Mouse (Mus musculus) midbrain, embryonic 10.5 days (tissue): Measurements from ENCODE around the gene Fnbp1. TPM values are rescaled to one million over a fixed set of nuclear protein-coding genes. Genes with fewer than 3 reads are reported as not detected.

Experiments used
- DNase-seq: peaks from one replicate; pipeline ENCODE4 v3.0.0-alpha.2; 2017; ENCODE audit warnings: low spot score
- H3K27ac ChIP-seq: fragments of 300-500 bp; sonication (generic); replicated peaks from 2 replicates; pipeline ENCODE4 v1.5.1; 2016; ENCODE audit warnings: mild to moderate bottlenecking
- H3K27me3 ChIP-seq: fragments of 300-500 bp; sonication (generic); 2 replicates; pipeline ENCODE4 v1.6.1; 2016; ENCODE audit warnings: low read depth, mild to moderate bottlenecking; ENCODE audit not compliant: poor library complexity, severe bottlenecking
- H3K36me3 ChIP-seq: fragments of 300-500 bp; sonication (generic); 2 replicates; pipeline ENCODE4 v1.6.1; 2016; ENCODE audit warnings: mild to moderate bottlenecking, moderate library complexity
- H3K4me1 ChIP-seq: fragments of 300-500 bp; sonication (generic); 2 replicates; pipeline ENCODE4 v1.6.1; 2016
- H3K4me3 ChIP-seq: fragments of 300-500 bp; sonication (generic); 2 replicates; pipeline ENCODE4 v1.5.1; 2016; ENCODE audit warnings: mild to moderate bottlenecking, moderate library complexity
- H3K9me3 ChIP-seq: fragments of 300-500 bp; sonication (generic); replicated peaks from 2 replicates; pipeline ENCODE4 v1.6.1; 2016; ENCODE audit warnings: mild to moderate bottlenecking
- WGBS: fragments of 180-500 bp; shearing (Covaris S2); methylation state at CpG from one replicate; pipeline ENCODE4 v1.1.7; 2016; 5-methylcytosine and 5-hydroxymethylcytosine counted together
- polyA plus RNA-seq: library from polyadenylated mRNA; unstranded; fragments of >200 nt; fragmentation: Nextera tagmentation; extraction: Ambion mirVana; gene quantifications from 2 replicates; pipeline ENCODE4 v1.2.1, GENCODE M21; 2016

The Fnbp1 gene
- polyA plus RNA-seq, 1 experiment from 2014 or later = 11.8 TPM

DNA sequence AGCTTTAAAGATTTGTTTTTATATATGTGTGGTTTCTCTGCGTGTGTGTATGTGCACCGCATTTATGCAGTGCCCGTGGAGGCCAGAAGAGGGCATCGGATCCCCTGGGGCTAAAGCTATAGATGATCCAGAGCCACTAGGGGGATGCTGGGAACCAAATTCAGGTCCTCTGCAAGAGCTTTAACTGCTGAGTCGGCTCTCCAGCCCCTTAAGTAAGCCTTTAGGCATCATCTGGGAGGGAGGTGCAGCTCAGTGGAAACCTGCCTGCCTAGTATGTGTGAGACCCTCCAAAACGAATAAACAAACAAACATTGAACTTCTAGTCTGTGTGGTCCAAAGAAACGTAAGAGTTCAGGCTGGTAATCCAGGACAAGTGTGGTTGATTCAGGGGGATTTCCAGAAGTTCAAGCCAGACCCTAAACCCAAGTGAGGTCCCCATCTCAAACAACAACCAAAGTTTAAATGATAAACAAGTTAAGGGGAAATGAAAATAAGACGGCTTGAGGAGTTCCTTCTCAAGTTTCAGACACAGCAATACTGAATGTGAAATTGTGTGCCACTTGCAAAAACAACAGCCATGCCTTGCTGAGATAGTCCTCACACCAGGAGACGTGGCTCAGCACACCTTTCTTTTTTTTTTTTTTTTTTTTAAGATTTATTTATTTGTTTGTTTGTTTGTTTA, 57.5 kb downstream of the Fnbp1 start:
- DNase-seq = no peak
- Histone ChIP-seq H3K27me3 (no peaks in the 10 kb centered on the region), H3K27ac (no peak overlapping the region), H3K4me1 (peaks cover 29% of the 10 kb centered on the region), H3K4me3 (no peak overlapping the region), H3K9me3 (peaks cover 6% of the 10 kb centered on the region), H3K36me3 (peaks cover 24% of the 10 kb centered on the region)
- 95% methylated on average over 9 of the region's 9 CpGs for WGBS

DNA sequence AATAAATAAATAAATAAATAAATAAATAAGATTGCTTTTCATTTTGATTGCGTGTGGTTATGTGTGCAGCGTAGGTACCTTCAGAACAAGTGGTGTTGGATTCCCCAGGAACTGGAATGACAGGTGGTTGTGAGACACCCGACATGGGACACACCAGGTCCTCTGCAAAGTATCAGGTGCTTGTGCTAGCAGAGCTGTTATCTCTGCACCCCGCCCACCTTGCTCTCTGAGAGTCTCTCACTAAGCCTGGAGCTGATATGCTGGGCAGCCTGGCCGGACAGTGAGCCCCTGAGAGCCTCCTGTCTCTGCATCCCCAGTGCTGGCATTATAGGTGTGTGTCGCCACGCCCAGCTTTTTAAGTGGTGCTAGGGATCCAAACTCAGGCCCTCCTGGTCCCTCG, 58.4 kb downstream of the Fnbp1 start:
- no peak for DNase-seq
- WGBS = 94% methylated on average over 8 of the region's 8 CpGs
- Histone ChIP-seq H3K27ac (no peak overlapping the region), H3K4me3 (no peak overlapping the region), H3K27me3 (no peaks in the 10 kb centered on the region), H3K9me3 (peaks cover 6% of the 10 kb centered on the region), H3K36me3 (peaks cover 24% of the 10 kb centered on the region), H3K4me1 (peaks cover 20% of the 10 kb centered on the region)

DNA sequence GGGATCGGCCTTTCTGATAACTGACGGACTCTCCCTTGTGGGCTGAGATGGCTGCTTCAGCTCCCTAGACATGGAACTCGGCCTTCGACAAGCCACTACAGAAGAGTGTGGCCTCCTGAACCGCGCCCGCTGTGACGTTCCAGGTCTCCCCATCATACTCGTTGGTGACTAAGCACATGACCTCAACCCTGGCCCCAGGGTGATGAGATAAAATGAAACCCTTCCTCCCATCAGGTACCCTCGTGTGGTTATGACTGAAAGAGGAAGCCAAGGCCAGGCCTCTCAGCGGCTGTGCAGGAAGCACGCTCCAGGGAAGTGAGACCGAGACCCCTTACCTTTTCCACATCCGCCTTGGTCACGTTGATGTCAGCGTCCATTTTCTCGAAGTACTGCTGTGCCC, 59.2 kb downstream of the Fnbp1 start:
- H3K36me3 ChIP-seq = peaks cover 24% of the 10 kb centered on the region
- H3K27ac ChIP-seq = no peak overlapping the region
- no peak overlapping the region for H3K4me3 ChIP-seq
- peaks cover 6% of the 10 kb centered on the region for H3K9me3 ChIP-seq
- no peaks in the 10 kb centered on the region for H3K27me3 ChIP-seq
- no peak for DNase-seq
- 90% methylated on average over 17 of the region's 17 CpGs for WGBS
- peaks cover 16% of the 10 kb centered on the region for H3K4me1 ChIP-seq

DNA sequence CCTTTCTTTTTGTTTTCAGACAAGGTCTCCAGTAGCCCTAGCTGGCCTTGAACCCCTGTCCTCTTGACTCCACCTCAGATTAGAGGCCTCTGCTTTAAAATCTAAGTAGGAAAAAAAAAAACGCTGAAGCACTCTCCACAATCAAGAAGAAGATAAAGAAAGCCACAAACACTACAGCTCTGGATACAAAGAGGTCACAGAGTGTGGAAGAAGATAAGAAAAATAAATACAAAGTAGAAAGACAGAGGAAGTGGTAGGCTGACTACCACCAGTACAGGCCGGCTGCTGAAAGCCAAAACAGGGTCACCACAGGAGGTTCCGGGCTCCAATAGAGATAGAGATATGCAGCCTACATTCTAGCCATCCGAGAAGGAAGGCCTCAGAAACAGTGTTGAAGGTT, 60.5 kb downstream of the Fnbp1 start:
- Histone ChIP-seq H3K9me3 (peaks cover 6% of the 10 kb centered on the region), H3K4me1 (peaks cover 9% of the 10 kb centered on the region), H3K27ac (no peak overlapping the region), H3K4me3 (no peak overlapping the region), H3K36me3 (peaks cover 24% of the 10 kb centered on the region), H3K27me3 (no peaks in the 10 kb centered on the region)
- 74% methylated on average over 4 of the region's 4 CpGs for WGBS
- no peak for DNase-seq

DNA sequence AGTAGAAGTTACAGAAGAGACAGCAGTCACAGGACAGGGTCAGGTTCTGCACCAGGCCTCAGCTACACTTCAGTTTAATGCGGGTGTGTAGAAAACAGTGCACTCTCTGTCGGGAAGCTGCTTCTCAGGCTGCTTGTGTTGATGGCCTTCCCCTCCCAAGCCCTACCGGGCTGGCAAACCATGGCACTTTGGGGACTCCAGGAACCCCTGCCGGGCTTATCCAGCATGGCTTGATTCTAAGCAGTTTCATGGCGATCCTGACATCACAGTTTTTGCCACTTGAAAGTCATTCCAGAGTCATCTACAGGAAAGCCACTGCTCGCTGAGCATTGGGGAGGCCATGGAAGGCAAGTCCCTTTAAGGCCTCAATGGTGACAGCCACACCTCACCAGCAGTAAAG, 62.7 kb downstream of the Fnbp1 start:
- Histone ChIP-seq H3K4me3 (no peak overlapping the region), H3K27me3 (no peaks in the 10 kb centered on the region), H3K36me3 (peaks cover 18% of the 10 kb centered on the region), H3K4me1 (peaks cover 9% of the 10 kb centered on the region), H3K27ac (no peak overlapping the region), H3K9me3 (peaks cover 4% of the 10 kb centered on the region)
- no peak for DNase-seq
- 82% methylated on average over 6 of the region's 6 CpGs for WGBS

DNA sequence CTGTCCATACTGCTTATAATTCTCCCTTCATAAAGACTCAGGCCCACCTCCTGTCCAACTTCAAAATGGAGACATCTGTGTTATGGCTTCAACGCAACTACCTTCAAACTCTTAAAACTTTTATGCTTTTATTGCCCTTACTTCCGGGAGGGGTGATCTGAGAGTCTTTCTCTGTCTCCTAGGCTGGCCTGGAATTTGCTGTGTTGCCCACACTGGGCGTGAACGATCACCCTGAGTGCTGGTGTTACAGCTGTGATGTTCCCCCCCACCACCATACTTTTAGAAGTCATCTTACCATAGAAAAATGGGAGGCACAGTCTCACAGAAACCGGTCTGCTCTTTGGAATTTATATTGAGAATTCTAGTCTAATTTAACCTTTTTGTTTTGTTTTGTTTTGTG, 64.2 kb downstream of the Fnbp1 start:
- Histone ChIP-seq H3K4me1 (peaks cover 9% of the 10 kb centered on the region), H3K4me3 (no peak overlapping the region), H3K9me3 (peaks cover 3% of the 10 kb centered on the region; the same call in 1 of the 2 replicates), H3K27me3 (no peaks in the 10 kb centered on the region), H3K27ac (no peak overlapping the region), H3K36me3 (peaks cover 15% of the 10 kb centered on the region)
- 88% methylated on average over 5 of the region's 5 CpGs for WGBS
- no peak for DNase-seq

DNA sequence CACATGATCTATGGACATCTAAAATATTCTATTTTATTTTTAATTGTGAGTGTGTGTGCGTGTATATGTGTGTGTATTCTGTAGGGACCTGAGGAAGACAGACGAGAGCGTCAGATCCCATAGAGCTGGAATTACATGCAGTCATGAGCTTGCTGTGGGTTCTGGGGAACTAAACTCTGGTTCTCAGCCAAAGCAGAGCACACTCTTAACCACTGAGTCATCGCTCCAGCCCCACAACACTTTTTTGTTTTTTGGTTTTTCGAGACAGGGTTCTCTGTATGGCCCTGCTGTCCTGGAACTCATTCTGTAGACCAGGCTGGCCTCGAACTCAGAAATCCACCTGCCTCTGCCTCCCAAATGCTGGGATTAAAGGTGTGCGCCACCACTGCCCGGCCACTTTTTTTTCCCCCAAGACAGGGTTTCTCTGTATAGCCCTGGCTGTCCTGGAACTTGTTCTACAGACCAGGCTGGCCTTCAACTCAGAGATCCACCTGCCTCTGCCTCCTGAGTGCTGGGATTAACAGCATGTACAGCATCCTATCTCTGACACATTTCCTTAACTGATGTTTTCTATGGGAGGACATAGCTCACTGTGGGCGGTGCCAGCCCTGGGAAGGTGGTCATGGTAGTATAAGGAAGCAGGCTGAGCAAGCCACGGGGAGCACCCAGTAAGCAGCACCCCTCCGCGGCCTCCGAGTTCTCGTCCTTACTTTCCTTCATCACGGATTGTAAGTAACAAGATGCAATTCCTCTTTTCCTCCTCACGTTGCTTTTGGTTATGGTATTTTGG, 65.3 kb downstream of the Fnbp1 start:
- 91% methylated on average over 16 of the region's 16 CpGs for whole genome bisulfite sequencing
- no peaks in the 10 kb centered on the region for H3K27me3 ChIP-seq
- peaks cover 9% of the 10 kb centered on the region for H3K4me1 ChIP-seq
- H3K27ac ChIP-seq = no peak overlapping the region
- H3K4me3 ChIP-seq = no peak overlapping the region
- H3K36me3 ChIP-seq = peaks cover 20% of the 10 kb centered on the region
- peaks cover 9% of the 10 kb centered on the region; the same call in 1 of the 2 replicates for H3K9me3 ChIP-seq
- no peak for DNase-seq

DNA sequence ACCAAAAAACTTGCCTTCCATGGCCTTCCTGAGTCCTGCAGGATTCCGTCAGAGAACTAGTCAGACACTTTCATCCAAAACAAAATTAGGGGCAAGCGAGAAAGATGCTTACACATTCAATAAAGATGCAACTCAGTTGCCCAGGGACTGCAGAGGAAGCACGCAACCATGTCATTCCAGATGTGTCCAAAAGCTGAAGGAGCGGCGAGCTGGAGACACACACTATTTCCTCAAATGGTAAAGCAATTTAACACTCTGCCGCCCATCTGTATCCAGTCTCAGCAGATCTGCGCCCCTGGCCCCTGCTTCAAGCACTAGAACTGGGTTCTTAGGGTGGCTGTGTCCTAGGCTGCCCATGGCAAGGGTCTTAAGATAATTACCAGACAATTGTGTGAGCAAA, 66.0 kb downstream of the Fnbp1 start:
- DNase-seq = no peak
- Histone ChIP-seq H3K27ac (no peak overlapping the region), H3K4me3 (no peak overlapping the region), H3K36me3 (peaks cover 20% of the 10 kb centered on the region), H3K27me3 (no peaks in the 10 kb centered on the region), H3K9me3 (peaks cover 9% of the 10 kb centered on the region; the same call in 1 of the 2 replicates), H3K4me1 (peaks cover 9% of the 10 kb centered on the region)
- 77% methylated on average over 7 of the region's 7 CpGs for WGBS

DNA sequence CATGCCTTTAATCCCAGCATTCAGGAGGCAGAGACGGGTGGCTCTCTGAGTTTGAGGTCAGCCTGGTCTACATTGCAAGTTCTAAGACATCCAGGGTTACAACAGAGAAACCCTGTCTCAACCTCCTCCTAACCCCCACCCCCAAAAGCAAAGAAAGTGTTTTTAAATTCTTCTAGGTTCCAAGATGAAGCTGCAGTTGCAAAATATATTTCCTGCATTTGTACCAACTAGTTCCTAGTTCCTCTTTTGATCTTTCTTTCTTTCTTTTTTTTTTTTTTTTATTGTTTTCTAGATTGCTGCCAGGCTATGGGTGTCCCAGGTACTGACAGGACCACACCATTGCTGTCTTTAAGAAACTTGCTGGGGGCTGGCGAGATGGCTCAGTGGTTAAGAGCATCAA, 66.6 kb downstream of the Fnbp1 start:
- peaks cover 20% of the 10 kb centered on the region for H3K36me3 ChIP-seq
- no peak overlapping the region for H3K4me3 ChIP-seq
- 92% methylated on average over 2 of the region's 2 CpGs for WGBS
- H3K9me3 ChIP-seq = peaks cover 9% of the 10 kb centered on the region; the same call in 1 of the 2 replicates
- DNase-seq = no peak
- no peaks in the 10 kb centered on the region for H3K27me3 ChIP-seq
- H3K4me1 ChIP-seq = peaks cover 9% of the 10 kb centered on the region
- no peak overlapping the region for H3K27ac ChIP-seq

DNA sequence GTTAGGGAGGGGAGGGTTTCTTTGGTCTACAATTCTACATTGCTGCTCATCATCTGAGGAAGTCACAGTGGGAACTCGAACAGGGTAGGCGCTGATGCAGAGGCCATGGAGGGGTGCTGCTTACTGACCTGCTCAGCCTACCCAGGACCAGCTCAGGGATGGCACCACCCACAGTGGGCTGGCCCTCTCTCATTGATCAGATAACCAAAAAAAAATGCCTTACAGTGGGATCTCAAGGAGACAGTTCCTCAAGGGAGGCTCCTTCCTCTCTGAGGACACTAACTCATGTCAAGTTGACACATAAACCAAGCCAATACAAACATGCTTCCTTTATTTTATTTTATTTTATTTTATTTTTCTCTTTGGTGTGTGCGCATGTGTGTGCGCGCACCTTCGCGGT, 72.3 kb downstream of the Fnbp1 start:
- no peak for DNase-seq
- 92% methylated on average over 7 of the region's 7 CpGs for WGBS
- Histone ChIP-seq H3K4me3 (no peak overlapping the region), H3K36me3 (peaks cover 20% of the 10 kb centered on the region), H3K27me3 (no peaks in the 10 kb centered on the region), H3K27ac (peak overlapping the region; percentile 91), H3K9me3 (peaks cover 9% of the 10 kb centered on the region; the same call in 1 of the 2 replicates), H3K4me1 (peaks cover 31% of the 10 kb centered on the region)

DNA sequence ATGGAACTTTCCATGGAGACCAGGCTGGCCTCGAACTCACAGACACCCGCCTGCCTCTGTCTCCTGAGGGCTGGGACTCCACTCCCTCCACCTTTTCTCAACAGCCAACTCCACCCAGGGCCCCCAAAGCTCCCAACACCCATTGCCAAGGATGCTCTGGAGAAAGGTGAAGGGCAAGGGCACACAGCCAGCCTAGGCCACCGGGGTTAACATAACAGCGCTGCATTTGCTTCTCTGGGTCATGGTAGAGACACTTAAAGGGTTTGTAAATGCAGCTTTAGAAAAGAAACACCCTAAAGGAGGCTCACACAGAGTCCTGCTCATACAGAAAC, 72.7 kb downstream of the Fnbp1 start:
- 0 out of 2 replicates have a peak overlapping the region, but pooled peaks have one; percentile 9 for H3K4me3 ChIP-seq
- no peak for DNase-seq
- WGBS = 78% methylated on average over 4 of the region's 4 CpGs
- peaks cover 20% of the 10 kb centered on the region for H3K36me3 ChIP-seq
- peaks cover 9% of the 10 kb centered on the region; the same call in 1 of the 2 replicates for H3K9me3 ChIP-seq
- peaks cover 31% of the 10 kb centered on the region for H3K4me1 ChIP-seq
- peak overlapping the region; percentile 91 for H3K27ac ChIP-seq
- H3K27me3 ChIP-seq = no peaks in the 10 kb centered on the region

DNA sequence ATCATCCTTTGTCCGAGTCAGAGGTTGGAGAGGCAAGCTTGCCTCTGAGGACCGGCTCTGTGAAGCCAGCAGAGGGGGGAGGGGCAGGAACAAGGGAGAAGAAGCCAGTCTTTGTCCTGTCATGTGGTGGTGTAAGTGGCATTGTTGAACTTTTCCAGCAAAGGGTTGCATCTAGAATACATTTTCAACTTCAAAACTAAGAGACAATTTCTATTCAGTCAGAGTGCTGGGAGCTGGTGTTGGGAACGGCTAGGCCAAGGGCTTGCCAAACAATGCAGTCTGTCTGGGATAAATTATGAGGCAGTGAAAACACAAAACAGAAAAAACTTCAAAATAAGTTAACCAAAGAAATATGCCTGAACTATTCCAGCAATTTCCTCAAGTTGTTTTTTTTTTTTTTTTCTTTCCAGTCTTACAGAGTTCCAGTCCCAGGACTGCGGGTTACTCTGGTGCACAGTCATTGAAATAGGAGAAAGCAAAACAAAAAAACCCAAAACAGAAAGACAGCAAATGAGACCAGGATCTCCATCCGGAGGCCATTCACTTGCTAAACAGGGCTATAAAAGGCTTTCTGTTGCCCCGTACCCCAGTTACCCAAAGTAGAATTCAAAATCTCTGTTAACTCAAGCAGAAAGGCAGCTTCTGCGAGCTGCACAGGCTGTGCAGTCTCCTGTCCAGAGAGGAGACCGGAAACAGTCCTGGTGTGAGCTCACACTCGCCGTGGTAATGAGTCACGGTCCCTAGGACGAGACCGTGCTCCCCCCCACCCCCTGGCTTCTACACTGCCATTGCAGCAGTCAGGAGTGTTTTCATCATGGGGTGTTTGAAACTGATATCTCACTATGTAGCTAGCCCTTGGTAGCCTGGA, 73.3 kb downstream of the Fnbp1 start:
- Histone ChIP-seq H3K27ac (peak overlapping the region; percentile 91), H3K4me1 (peaks cover 31% of the 10 kb centered on the region), H3K4me3 (0 out of 2 replicates have a peak overlapping the region, but pooled peaks have one; percentile 21), H3K9me3 (peaks cover 9% of the 10 kb centered on the region; the same call in 1 of the 2 replicates), H3K36me3 (peaks cover 17% of the 10 kb centered on the region), H3K27me3 (no peaks in the 10 kb centered on the region)
- peak; percentile 68 for DNase-seq
- WGBS = 17% methylated on average over 13 of the region's 13 CpGs
